Comparison of ENCODE assay signal across 17 mouse cellular contexts in genomic region chr3:27744754-27745153, GRCm38 (mm10). TPM values are rescaled to one million over a fixed set of nuclear protein-coding genes. Genes with fewer than 3 reads are reported as not detected.
DNase-seq lines count a peak whose midpoint lies in the region; ATAC-seq lines count a peak whose summit lies in the region.
"Had no signal": no experiment of that assay in that cellular context is flagged by ENCODE, and none has a peak within 500 bp of the region (broad histone marks: within the 10 kb centered on the region; RNA-seq: fewer than 3 reads in every experiment).

No protein-coding gene starts in this region.

- peak; percentile 41 for DNase-seq in embryo, embryonic 10 days (ENCODE audit: low spot score)
- no peak for DNase-seq in embryo, embryonic 9.5 days (ENCODE audit: extremely low spot score)
- DNase-seq in liver, embryonic 11.5 days (ENCODE audit: low spot score) = no peak
- DNase-seq in kidney, postnatal 14 days = peak; percentile 29
- peak; percentile 76 for DNase-seq in yolk sac, embryonic 10.5 days (ENCODE audit: low spot score)
- DNase-seq in limb, embryonic 10.5 days (ENCODE audit: low spot score) = no peak
- DNase-seq in hindbrain, embryonic 14.5 days (ENCODE audit: low spot score) = no peak
- DNase-seq: cerebellum, adult 9-10 months; gastrocnemius, postnatal 14 days; layer of hippocampus, adult 9-11 months; lung, postnatal 10 days; retina, postnatal 1 day had no signal

- H3K9ac ChIP-seq in liver, embryonic 15.5 days = no peak overlapping the region
- H3K9ac ChIP-seq in liver, embryonic 11.5 days (ENCODE audit: low read depth, low read length) = no peak overlapping the region
- no peak overlapping the region for H3K9ac ChIP-seq in hindbrain, embryonic 14.5 days
- H3K9ac ChIP-seq: forebrain, embryonic 12.5 days; limb, embryonic 15.5 days had no signal

- H3K27ac ChIP-seq in liver, embryonic 15.5 days (replicated peaks) = no peak overlapping the region
- no peak overlapping the region for H3K27ac ChIP-seq in liver, embryonic 11.5 days (ENCODE audit: low read depth, low read length)
- H3K27ac ChIP-seq in limb, embryonic 10.5 days = no peak overlapping the region
- H3K27ac ChIP-seq in hindbrain, embryonic 14.5 days = no peak overlapping the region
- H3K27ac ChIP-seq: forebrain, embryonic 12.5 days; limb, embryonic 15.5 days had no signal

- 51% methylated on average over 7 of the region's 7 CpGs for WGBS in liver, embryonic 15.5 days (ENCODE audit: insufficient replicate concordance)
- 57% methylated on average over 7 of the region's 7 CpGs for WGBS in liver, embryonic 11.5 days
- 60% methylated on average over 7 of the region's 7 CpGs for WGBS in limb, embryonic 10.5 days
- WGBS in hindbrain, embryonic 14.5 days = 51% methylated on average over 7 of the region's 7 CpGs

- no peak overlapping the region for H3K4me2 ChIP-seq in liver, embryonic 15.5 days
- H3K4me2 ChIP-seq in liver, embryonic 11.5 days = no peak overlapping the region
- H3K4me2 ChIP-seq in hindbrain, embryonic 14.5 days (replicated peaks) = no peak overlapping the region
- H3K4me2 ChIP-seq: forebrain, embryonic 12.5 days; limb, embryonic 15.5 days had no signal

- no peaks in the 10 kb centered on the region; the same call in 1 of the 2 replicates for H3K4me1 ChIP-seq in liver, embryonic 15.5 days (replicated peaks)
- H3K4me1 ChIP-seq in liver, embryonic 11.5 days (replicated peaks; ENCODE audit: control insufficient read depth, insufficient read depth, low read length) = no peaks in the 10 kb centered on the region
- H3K4me1 ChIP-seq in limb, embryonic 10.5 days = no peaks in the 10 kb centered on the region
- no peaks in the 10 kb centered on the region for H3K4me1 ChIP-seq in hindbrain, embryonic 14.5 days (replicated peaks; ENCODE audit: control insufficient read depth, insufficient read depth, low read length)
- H3K4me1 ChIP-seq: forebrain, embryonic 12.5 days; limb, embryonic 15.5 days had no signal

- H3K27me3 ChIP-seq in liver, embryonic 15.5 days = no peaks in the 10 kb centered on the region
- H3K27me3 ChIP-seq in liver, embryonic 11.5 days (replicated peaks; ENCODE audit: control insufficient read depth, insufficient read depth, low read length) = no peaks in the 10 kb centered on the region
- no peaks in the 10 kb centered on the region for H3K27me3 ChIP-seq in limb, embryonic 10.5 days (ENCODE audit: low read depth, poor library complexity, severe bottlenecking)
- no peaks in the 10 kb centered on the region for H3K27me3 ChIP-seq in hindbrain, embryonic 14.5 days (ENCODE audit: control insufficient read depth, insufficient read depth, low read length)
- H3K27me3 ChIP-seq: limb, embryonic 15.5 days had no signal

- H3K4me3 ChIP-seq in liver, embryonic 15.5 days (replicated peaks) = no peak overlapping the region
- H3K4me3 ChIP-seq in liver, embryonic 11.5 days (ENCODE audit: low read depth, low read length) = no peak overlapping the region
- no peak overlapping the region for H3K4me3 ChIP-seq in limb, embryonic 10.5 days
- no peak overlapping the region for H3K4me3 ChIP-seq in hindbrain, embryonic 14.5 days (replicated peaks; ENCODE audit: low read length)
- H3K4me3 ChIP-seq: forebrain, embryonic 12.5 days; limb, embryonic 15.5 days had no signal

- no peaks in the 10 kb centered on the region for H3K9me3 ChIP-seq in liver, embryonic 15.5 days (replicated peaks)
- H3K9me3 ChIP-seq in liver, embryonic 11.5 days (ENCODE audit: control insufficient read depth, low read length) = peaks cover 5% of the 10 kb centered on the region; the same call in 1 of the 2 replicates
- no peaks in the 10 kb centered on the region for H3K9me3 ChIP-seq in limb, embryonic 10.5 days (replicated peaks)
- no peaks in the 10 kb centered on the region for H3K9me3 ChIP-seq in hindbrain, embryonic 14.5 days (ENCODE audit: control insufficient read depth, low read length)
- H3K9me3 ChIP-seq: forebrain, embryonic 12.5 days; limb, embryonic 15.5 days had no signal

- ATAC-seq in liver, embryonic 15.5 days (ENCODE audit: insufficient read depth) = peak; percentile 25; the same call in 1 of the 2 replicates
- no peak for ATAC-seq in liver, embryonic 11.5 days (replicated peaks; ENCODE audit: low FRiP score)
- no peak for ATAC-seq in hindbrain, embryonic 14.5 days (ENCODE audit: low FRiP score)
- ATAC-seq: inflammation-experienced regulatory T-cells, adult 6 months; midbrain, embryonic 16.5 days had no signal

- H3K36me3 ChIP-seq in liver, embryonic 15.5 days (replicated peaks) = no peaks in the 10 kb centered on the region
- H3K36me3 ChIP-seq in liver, embryonic 11.5 days (ENCODE audit: control insufficient read depth, insufficient read depth, low read length) = no peaks in the 10 kb centered on the region
- H3K36me3 ChIP-seq in limb, embryonic 10.5 days = no peaks in the 10 kb centered on the region
- H3K36me3 ChIP-seq in hindbrain, embryonic 14.5 days (replicated peaks; ENCODE audit: control insufficient read depth, insufficient read depth) = no peaks in the 10 kb centered on the region
- H3K36me3 ChIP-seq: forebrain, embryonic 12.5 days; limb, embryonic 15.5 days had no signal

RNA-seq across cellular contexts. Expression of gene Fndc3b, which starts 33.6 kb away (rescaled TPM):
- polyA plus RNA-seq in liver, embryonic 15.5 days (2015; fragmentation: Nextera tagmentation; extraction: Ambion mirVana) = 8.5 and 10.8 TPM in 2 replicates
- polyA plus RNA-seq in liver, embryonic 11.5 days (2014; fragmentation: Nextera tagmentation; extraction: Ambion mirVana) = 12.1 and 12.3 TPM in 2 replicates
- 8.5 and 9.7 TPM in 2 replicates for polyA plus RNA-seq in limb, embryonic 10.5 days (2016; fragmentation: Nextera tagmentation; extraction: Ambion mirVana)
- 11.3 and 11.4 TPM in 2 replicates for polyA plus RNA-seq in hindbrain, embryonic 14.5 days (2014; fragmentation: Nextera tagmentation; extraction: Ambion mirVana)

Comparison
In these comparisons a context has a peak if more than half of its experiments do, and no peak if none do; other contexts are left out.
1. DNase-seq: peak in embryo, embryonic 10 days (single experiment), kidney, postnatal 14 days (single experiment) and yolk sac, embryonic 10.5 days (single experiment); none in embryo, embryonic 9.5 days (single experiment), liver, embryonic 11.5 days (single experiment), limb, embryonic 10.5 days (single experiment) and hindbrain, embryonic 14.5 days (single experiment).